ENCODE assay signal across 10 mouse cellular contexts in the genomic region with DNA sequence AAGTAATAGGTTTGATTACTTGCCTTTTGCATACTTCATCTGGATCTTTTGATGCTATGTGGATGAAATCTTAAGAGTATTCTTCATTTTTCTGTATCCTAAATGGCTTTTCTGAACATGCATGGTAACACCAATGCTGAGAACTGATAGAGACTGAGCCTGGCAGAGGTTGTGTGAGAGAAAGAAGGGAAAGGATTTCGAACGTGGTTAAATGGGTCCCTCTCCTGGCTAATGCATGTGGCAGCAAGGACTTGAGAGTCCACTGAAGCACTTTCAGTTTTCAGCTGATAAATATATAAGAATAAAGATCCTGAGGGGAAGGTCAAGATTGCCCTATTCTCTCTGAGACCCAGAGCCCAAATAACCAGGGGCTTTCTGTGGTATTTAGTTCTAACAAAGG.
DNase-seq lines count a peak whose midpoint lies in the region; ATAC-seq and TF ChIP-seq lines count a peak whose summit lies in the region.
"Had no signal": no experiment of that assay in that cellular context is flagged by ENCODE, and none has a peak within 500 bp of the region (broad histone marks: within the 10 kb centered on the region; RNA-seq: fewer than 3 reads in every experiment).

No protein-coding gene starts in this region.

- ATAC-seq in kidney, postnatal 0 days (replicated peaks; ENCODE audit: low FRiP score, low read depth): no peak

- H3K27me3 ChIP-seq in kidney, postnatal 0 days (ENCODE audit: insufficient read depth, low read length): no peaks in the 10 kb centered on the region

- WGBS in kidney, postnatal 0 days: 28% methylated on average over 2 of the region's 2 CpGs

- peak; percentile 74 for TF ChIP-seq CTCF in kidney, postnatal 0 days (IDR thresholded peaks at IDR 0.05; ENCODE audit: low read depth)

- H3K9me3 ChIP-seq in kidney, postnatal 0 days (replicated peaks; ENCODE audit: low read length): no peaks in the 10 kb centered on the region

- H3K4me1 ChIP-seq in kidney, postnatal 0 days (replicated peaks; ENCODE audit: insufficient read depth, low read length): no peaks in the 10 kb centered on the region

- no peak overlapping the region for H3K27ac ChIP-seq in kidney, postnatal 0 days

- H3K36me3 ChIP-seq in kidney, postnatal 0 days (ENCODE audit: insufficient read depth, low read length): no peaks in the 10 kb centered on the region
- H3K36me3 ChIP-seq: G1E had no signal

- H3K4me2 ChIP-seq in kidney, postnatal 0 days (ENCODE audit: low read length): no peak overlapping the region

- DNase-seq in kidney, postnatal 0 days (ENCODE audit: low spot score): peak; percentile 75
- no peak for DNase-seq in kidney, adult 18-20 months
- peak; percentile 20 for DNase-seq in embryo, embryonic 11.5 days (ENCODE audit: low read depth, low spot score)
- DNase-seq in layer of hippocampus, adult 8-10 months (ENCODE audit: low spot score in 2 of 2): peak; percentile 21 to 31
- DNase-seq in retina, embryonic 14.5 days (ENCODE audit: low spot score): peak; percentile 73
- DNase-seq in urinary bladder, postnatal 36 days (ENCODE audit: low spot score in 2 of 2): no peak
- no peak for DNase-seq in thymus, postnatal 0 days (ENCODE audit: low spot score)
- DNase-seq in adrenal gland, adult 2 months: no peak
- DNase-seq: heart, postnatal 10 days had no signal

- no peak overlapping the region for H3K4me3 ChIP-seq in kidney, postnatal 0 days (replicated peaks; ENCODE audit: low read depth, low read length)

- H3K9ac ChIP-seq in kidney, postnatal 0 days (ENCODE audit: low read depth, low read length): no peak overlapping the region

Comparison
In these comparisons a context has a peak if more than half of its experiments do, and no peak if none do; other contexts are left out.
1. DNase-seq: peak in kidney, postnatal 0 days (single experiment), embryo, embryonic 11.5 days (single experiment), layer of hippocampus, adult 8-10 months (2 of 2) and retina, embryonic 14.5 days (single experiment); none in kidney, adult 18-20 months (single experiment), urinary bladder, postnatal 36 days (0 of 2), thymus, postnatal 0 days (single experiment) and adrenal gland, adult 2 months (single experiment).